Mouse (Mus musculus): ENCODE data around the gene Gna14.

Gna14 gene

DNA sequence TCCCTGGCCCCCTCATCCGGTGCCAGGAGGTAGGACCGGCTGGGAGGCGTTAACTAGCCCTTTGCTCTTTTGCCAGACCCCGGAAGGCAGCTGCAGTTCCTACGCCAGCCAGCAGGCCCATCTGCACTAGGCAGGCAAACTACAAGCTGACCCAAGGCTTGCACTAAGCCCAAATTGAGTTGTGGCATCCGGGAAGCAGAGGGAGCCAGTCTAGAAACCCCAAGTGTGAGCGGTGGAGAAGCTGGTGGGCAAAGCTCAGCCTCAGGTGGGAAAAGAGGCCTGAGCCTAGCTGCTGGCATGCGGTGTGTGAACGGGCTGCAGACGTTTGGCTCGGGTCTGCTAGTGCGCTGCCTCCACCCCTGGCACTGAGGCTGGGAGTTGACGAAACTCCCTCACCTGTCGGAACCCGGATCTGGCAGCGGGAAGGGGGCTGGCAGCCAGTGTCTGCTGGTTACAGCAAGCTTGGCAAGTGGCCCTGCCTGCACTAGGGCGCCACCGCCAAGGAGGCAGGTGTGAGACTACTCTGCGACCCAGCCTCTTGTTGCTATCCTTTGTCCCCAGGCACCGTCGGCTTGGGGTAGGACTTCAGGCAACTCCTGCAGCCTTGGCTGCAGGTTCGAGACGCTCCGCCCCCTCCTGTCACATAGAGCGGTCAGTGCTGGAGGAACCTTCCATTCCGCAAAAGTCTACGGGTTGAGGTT lies at the start of gene Gna14:
Gene Gna14, plus strand, starts transcription at position 232 of the 701 bp plus-strand sequence.
- no peak for DNase-seq (ENCODE audit: extremely low read depth, low read depth)

DNA sequence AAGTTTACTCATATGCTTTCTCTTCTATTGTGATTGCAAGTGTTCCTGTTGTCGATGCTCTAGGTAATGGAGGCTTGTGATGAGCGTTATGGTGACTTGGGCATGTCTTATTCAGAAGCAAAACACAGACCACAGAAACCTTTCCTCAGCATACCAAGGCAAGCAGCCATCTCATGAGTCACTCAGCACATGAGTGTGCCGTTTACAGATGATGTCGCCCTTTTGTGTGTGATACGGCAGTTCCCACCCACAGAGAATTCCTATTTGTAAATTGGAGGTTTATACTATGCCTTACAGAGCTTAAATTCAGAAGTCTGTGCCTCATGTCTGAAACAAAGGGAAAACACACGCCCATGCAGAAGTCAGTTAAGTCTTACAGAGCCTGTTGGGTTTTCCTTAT lies 49.0 kb upstream of the Gna14 start:
- DNase-seq (ENCODE audit: extremely low read depth, low read depth), result no peak

DNA sequence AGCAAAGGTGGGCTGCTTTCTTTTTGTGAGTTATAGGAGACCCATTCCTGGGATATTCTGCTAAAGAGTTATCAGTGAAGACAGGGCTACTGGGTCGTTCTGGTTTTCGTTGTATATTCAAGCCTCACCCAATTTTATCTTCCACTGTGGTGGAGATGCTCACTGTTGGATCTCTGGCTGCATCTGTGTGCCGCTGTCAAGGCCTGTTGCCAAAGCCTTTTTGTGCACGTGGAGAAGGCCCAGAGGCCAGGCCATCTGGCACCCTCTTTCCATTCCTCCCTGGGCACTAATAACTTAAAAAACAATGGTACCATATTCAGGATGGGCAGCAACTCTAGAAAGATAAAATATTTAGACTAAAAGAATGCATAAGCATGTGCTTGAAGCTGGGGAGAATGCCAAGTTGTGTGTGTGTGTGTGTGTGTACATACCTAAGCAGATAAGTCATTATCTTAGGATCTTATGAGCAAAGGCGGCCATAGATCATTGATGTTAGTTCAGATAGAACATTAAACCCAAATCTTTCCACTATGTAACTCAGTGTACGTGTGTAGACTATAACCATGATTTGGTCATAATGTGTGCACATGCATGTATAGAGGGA lies 45.3 kb upstream of the Gna14 start:
- no peak for DNase-seq (ENCODE audit: extremely low read depth, low read depth)

DNA sequence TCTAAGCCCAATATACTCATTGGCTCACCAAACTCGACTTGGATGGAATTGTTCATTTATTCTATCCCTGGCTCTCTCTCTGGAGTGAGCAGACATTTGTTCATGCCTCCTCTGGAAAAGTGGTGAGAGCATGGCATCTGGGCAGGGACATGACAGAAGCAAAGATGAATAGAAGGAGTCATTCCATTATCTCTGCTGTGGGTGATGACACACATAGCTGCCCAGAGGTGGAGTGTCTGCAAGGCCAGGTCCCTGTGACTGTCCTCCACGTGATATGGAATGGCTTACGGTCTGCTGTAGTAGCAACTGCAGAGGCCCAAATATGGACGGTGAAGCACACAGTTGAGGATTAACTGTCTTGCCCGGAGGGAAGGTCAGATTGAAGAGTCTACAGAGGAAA lies 41.2 kb upstream of the Gna14 start:
- no peak for DNase-seq (ENCODE audit: extremely low read depth, low read depth)

DNA sequence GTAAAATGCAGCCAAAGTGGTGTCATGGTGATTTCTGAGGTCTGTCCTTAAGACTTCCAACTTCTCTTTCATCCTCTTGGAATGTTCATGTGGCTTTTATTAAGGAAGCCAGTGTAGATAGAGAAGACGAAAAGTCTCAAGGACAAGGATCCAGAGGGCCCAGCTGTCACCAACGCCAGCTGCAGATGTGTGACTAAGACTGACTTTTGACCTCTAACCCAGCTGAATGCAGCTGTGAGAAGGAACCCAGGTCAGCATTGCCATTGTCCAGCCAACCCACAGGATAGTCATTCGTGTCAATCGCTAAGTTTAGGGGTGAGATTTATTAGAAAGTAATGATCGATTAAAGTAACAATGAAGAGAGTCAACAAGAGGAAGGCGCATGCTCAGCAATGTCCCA lies 32.5 kb upstream of the Gna14 start:
- DNase-seq (ENCODE audit: extremely low read depth, low read depth), result no peak

DNA sequence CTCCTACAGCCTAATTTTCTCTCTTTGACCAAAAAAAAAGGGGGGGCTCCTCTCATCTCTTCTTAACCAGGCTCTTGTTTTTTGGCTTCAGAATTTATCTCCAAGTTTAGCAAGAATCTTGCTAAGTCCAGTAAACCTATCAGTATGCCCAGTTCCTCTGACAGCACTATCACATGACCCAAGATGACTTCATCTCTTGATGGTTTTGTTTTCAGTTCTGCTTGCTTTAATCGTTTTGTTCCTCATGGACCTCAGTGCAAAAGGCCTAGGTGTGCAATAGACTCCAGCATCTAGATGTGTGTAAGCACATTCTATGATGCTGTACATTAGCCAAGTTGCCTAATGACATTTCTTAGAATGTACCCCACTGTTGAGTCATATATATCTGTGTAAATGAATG lies 27.8 kb upstream of the Gna14 start:
- no peak for DNase-seq (ENCODE audit: extremely low read depth, low read depth)

DNA sequence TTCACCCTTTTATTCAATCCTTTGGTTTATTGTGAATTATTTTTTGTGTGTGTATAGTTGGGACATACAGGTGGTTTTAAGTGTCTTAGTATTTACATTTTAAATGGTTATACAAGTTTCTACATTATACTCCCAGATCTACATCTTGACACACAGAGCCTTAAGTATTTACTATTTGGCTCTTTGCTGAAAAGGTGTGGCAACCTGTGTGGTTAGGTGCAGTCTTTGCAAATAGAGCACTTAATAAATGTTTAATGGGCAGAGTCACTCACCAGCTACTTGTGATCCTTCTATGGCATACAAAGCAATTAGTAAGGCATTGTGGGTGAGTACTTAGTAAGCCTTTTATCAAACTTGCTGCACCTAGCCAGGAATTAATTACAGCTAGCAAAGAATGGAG lies 24.3 kb upstream of the Gna14 start:
- no peak for DNase-seq (ENCODE audit: extremely low read depth, low read depth)

DNA sequence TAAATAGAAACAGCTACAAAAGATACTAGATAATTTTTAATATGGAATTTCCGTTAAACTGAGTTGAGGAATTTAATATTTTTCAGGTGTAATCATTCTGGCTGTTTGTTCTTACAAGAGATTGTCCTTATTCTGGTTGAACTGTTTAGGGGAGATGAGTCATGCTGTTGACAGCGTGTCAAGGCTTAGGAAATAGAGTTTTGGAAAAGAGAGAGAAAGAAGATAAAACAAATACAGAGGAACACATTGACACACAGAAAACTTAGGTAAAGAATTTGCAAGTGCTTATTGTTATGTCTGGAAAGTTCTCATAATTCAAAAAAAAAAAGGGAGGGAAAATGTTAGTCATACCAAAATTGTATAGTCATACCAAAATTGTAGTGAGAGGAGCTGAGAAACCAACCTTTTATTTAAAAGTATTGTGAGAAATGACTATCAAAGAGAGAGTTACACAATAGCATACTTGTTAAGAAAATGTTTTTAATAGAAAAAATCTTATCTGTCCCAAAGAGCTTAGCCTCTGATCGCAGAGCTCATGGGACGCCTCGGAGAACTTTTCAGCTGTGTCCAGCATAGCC lies 17.4 kb upstream of the Gna14 start:
- no peak for DNase-seq (ENCODE audit: extremely low read depth, low read depth)

DNA sequence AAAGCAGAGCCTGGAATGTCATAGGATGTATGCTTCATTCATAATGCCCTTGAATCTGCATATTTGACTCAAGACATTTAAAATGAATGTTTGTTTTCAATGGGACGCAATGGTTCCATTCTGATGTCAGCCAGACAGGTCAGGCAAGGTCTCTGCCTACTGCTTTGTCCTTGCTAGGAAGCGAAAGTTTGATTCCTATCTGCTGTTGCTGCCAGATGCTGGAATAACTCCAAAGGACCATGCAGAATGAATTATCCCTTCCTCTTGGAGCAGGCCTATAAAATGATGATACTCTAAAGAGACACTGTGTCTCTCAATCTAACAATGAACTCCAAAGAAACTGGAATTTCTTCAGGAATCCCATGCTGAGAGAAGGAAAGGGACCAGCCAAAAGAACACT lies 10.0 kb upstream of the Gna14 start:
- no peak for DNase-seq (ENCODE audit: extremely low read depth, low read depth)

DNA sequence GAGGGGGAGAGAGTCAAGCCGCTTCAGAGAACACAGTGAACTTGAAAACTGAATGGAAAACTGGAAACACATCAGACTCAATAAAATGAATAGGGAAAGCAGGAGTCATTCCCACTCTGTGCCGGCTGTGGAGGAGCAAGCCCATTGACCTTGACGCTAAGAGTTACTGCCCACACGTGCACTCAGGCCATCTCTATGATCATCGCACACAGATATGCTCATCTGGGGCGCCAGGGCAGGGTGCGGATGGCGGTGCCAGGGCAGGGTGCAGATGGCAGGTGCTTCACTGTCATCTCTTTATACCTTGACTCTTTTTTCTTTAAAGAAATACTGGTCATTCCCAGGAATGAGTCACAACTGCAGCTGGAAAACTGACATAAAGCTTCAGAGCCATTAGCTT lies 4.2 kb upstream of the Gna14 start:
- no peak for DNase-seq (ENCODE audit: extremely low read depth, low read depth)

DNA sequence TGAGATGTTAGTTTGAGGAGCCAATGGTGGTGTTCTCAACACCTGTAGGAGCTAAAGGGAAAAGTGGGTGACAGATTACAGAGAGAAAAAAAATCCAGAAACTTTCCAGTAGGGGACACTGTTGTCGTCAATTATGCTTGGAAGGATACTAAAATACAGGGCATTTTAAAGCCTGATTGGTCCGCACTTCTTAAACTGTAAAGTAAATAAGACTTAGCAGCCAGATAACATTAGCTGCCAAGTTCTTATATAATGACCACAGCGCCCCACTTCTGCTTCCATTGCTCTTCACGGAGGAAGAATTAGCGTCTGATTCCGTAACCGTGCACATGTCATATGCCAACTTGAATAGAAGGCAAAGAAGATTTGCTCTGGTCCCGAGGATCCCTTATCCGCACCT lies 683 bp upstream of the Gna14 start:
- DNase-seq (ENCODE audit: extremely low read depth, low read depth), result no peak

DNA sequence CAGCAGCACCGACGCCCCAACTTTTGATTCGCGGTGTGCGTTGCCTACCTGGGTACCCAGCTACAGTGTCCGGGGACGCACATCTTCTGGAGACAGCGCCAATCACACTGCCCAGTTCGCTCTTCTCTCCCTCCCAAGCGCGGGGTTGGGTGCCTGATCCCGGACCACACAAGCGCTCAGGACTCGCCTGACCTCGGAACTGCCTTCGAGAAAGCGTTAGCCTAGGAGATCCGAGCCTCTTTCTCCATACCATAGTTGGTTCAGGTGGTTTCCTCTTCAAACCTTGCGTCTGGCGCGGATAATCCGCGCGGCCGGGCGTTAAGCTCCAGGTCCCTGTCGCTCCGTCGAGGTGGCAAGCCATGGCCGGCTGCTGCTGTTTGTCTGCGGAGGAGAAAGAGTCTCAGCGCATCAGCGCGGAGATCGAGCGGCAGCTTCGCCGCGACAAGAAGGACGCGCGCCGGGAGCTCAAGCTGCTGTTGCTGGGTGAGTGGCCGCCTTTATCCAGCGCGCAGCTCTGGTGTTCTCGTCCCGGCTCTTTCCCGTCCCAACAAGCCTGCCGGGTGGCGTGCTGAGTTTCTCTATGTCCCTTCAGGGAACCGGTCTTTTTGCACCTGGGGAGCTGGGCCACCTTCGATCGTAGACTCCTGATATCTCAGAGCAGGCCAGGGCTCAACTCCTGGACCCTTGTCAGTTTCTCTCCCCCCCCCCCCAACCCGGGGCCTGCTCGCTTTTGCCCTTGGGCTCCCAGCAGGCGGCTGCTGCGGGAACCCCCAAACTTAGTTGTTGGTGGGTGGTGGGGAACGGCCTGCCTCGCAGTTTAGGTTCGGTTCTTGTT lies 990 bp downstream of the Gna14 start:
- DNase-seq (ENCODE audit: extremely low read depth, low read depth), result no peak

DNA sequence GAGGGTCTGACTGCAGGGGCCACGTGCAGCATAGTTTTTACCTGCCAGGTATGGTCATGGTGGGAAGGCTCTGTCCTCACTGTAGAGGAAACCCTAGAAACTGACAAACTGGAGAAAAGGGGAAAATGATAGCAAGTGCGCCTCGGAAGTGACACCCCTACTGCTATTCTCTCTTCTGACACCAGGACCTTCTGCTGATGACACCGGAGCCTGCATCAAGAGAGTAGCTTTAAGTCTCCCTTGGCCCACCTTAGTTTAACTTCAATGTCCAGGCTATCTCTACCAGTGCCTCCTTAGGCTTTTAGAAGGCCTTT lies 1.6 kb downstream of the Gna14 start:
- DNase-seq (ENCODE audit: extremely low read depth, low read depth), result no peak

DNA sequence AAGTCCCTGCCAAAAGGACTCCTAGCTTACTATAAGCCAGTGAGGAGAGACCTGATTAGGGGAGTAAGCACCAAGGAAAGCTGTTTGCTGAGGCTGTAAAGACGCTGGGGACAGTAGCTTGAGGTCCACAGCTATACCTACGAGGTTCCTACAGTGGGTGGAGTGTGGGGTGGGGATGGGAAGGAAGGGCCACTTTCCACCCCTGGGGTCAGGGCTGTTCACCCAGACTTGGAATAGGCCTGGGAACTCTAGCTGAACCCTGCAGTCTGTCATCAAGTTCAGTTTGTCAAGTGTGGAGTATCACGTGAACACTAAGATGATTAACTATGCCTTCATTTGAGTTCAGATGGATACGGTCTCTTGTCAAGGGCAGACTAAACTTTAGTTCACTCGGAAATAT lies 2.3 kb downstream of the Gna14 start:
- no peak for DNase-seq (ENCODE audit: extremely low read depth, low read depth)

DNA sequence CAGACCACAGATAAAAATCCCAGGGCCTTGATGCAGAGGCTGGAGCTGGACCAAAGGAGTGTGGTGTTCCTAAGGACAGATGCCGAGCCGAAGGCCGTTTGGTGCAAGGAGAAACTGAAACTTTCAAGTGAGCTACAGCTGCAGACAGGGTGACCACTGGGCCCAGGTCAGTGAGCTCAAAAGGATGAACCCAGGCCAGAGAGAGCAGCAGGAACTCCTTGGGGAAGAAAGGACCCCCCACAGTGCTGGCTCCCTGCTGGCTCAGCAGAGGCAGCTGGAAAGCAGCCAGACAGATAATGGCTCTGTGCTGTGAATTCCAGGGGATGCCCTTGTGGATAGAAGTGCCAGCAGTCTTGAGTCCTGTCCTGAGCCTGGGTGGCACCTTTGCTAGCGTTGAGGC lies 3.7 kb downstream of the Gna14 start:
- no peak for DNase-seq (ENCODE audit: extremely low read depth, low read depth)

DNA sequence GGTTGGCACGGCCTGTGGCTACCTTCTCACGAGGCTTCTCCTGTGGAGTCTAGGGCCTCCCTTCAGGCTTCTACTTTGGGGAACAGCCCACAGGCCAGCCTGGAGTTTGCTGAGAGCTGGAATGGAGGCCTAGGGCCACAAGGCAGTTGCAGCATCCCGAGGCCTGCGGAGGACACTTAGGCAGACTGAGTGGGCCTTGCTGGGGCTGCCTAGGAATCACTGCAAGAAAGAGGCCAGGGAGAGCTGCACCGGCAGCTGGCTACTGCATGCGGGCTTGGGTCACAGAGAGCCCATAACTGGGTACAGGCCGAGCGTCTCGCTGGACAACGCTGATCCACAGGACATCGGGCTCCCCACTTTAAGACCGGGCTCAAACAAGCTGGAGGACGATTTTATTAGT lies 4.3 kb downstream of the Gna14 start:
- DNase-seq (ENCODE audit: extremely low read depth, low read depth), result no peak

DNA sequence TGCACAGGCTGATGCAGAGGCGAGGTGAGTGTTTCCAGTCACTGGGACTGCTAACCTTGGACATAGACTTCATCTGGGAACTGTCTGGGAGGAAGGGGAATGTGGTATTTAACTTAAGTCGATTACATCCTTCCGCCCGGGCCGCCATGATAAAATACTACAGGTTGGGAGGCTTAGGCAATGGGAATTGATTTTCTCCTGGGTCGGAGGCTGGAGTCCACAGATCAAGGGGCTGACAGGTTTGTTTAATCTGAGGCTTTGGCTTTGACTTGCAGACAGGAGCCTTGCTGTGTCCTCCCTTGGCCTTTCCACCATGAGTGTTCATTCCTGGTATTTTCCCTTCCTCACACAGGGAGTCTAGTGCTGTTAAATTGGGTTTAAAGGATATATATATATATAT lies 5.8 kb downstream of the Gna14 start:
- no peak for DNase-seq (ENCODE audit: extremely low read depth, low read depth)

DNA sequence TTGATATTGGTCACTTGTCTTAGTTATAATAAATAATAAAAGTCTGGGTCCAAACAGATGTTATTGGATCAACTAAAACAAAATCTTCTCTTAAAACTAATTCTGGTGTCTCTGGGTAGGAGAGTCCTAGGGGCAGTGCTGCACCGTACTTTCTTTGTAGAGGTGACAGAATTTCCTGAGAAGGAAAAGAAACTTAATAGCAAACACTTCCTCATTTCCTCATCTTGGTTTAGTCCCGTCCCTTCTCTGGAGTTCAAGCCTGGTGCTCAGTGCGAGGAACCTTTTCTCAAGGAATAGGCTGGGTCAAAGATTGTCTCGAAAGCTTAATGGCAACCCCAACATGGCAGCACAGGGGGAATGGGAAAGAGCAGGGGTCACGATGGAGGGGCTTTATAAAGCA lies 7.8 kb downstream of the Gna14 start:
- DNase-seq (ENCODE audit: extremely low read depth, low read depth), result no peak

DNA sequence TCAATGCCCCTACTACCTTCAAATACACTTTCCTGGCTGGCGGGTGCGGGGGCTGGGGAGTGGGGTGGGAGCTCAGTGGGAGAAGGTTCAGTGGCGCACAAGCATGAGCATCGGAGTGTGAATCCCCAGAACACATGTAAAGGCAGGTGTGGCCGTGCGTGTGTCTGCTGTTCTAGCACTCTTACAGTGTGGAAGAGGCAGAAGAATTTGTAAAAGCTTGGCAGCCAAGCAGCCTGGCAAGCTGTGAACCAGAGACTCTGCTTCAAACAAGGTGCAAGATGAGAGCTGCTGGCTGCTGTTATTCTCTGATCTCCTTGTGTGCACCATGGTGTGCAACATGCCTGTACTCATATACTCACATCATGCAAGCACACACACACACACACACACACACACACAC lies 11.1 kb downstream of the Gna14 start:
- no peak for DNase-seq (ENCODE audit: extremely low read depth, low read depth)

DNA sequence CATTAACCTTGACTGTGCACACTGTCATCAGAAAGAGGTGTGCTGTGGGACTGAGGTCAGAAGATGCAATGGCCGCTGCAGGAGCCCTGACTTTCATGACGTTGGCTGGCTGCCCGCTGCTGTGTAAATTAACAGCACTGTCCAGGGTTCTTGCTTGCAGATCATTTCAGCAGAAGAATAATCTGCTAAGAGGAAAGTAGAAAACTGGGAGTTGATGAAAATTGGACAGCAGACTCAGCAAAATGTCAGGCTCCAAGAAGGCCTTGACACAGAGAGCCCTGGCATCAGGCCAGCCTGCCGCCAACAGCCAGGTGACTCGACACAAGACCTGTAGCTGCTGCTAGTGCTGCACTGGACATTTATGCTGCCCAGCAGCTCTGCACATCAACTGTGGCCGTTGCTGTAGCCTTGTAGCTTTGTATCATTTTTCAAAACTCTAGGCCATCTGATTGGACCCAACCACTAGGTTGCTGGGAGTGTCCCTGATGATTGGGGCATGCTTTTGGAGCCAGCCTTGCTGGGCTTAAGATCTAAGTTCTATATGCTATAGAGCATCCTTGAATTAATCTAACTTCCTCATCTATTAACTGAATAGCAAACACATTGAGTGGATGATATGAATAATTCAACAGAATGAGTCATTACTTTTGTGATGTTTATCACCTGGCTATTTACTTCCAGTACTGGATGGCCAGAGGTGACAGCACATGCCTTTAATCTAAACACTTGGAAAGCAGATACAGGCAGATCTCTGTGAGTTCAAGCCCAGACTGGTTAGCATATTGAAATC lies 12.5 kb downstream of the Gna14 start:
- DNase-seq (ENCODE audit: extremely low read depth, low read depth), result no peak

DNA sequence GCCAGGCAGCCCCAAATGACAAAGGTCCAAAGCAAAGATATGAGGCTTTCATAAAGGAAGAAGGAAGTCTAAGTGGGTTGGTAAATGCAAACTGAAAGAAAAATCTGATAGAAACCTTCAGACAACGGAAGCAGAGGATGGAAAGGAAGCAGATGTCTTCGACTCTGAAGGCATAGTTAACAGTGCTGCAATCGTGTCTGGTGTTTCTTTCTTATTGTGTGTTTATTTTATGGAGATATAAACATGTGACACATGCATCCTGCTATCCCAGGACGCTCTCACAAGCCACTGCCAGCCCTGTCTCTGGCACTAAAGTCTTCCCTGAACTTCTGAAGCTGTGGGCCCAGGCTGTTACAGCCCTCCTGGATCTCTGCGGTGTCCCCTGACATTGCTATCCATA lies 13.2 kb downstream of the Gna14 start:
- no peak for DNase-seq (ENCODE audit: extremely low read depth, low read depth)

DNA sequence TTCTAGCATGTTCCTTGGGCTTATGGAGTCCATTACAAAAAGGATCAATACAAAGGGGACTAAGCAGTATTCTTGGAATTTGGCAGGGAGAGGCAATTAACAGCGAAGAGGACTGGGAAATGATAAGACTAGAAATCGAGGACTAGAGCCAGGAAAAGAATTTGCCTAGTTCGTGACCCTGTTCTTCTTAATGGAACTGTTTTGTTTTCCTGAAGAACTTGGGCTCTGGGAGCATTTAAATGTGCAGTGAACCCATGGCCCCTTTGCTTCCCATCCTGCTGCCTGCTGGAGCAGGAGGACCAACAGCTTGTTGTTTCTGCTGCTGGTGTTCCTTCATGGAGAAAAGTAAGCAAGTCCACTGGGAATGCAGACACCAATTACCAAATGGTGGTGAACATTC lies 15.3 kb downstream of the Gna14 start:
- DNase-seq (ENCODE audit: extremely low read depth, low read depth), result no peak
